Mouse (Mus musculus) forebrain, embryonic 16.5 days (tissue): Measurements from ENCODE around the gene Napa. TPM values are rescaled to one million over a fixed set of nuclear protein-coding genes. Genes with fewer than 3 reads are reported as not detected.

Experiments
- ATAC-seq: fragments of 200-750 bp; cut with Nextera tagmentation; 2 replicates; pipeline ENCODE4 v1.8.0; 2017; ENCODE audit warnings: mild to moderate bottlenecking, moderate library complexity
- H3K27ac ChIP-seq: fragments of 300-500 bp; sonication (generic); 2 replicates; pipeline ENCODE4 v1.5.1; 2014; ENCODE audit warnings: low read length, control low read depth
- H3K27me3 ChIP-seq: fragments of 300-500 bp; sonication (generic); replicated peaks from 2 replicates; pipeline ENCODE4 v1.6.1; 2014; ENCODE audit warnings: low read length; ENCODE audit not compliant: control insufficient read depth, insufficient read depth
- H3K36me3 ChIP-seq: fragments of 300-500 bp; sonication (generic); 2 replicates; pipeline ENCODE4 v1.6.1; 2014; ENCODE audit not compliant: control insufficient read depth, insufficient read depth
- H3K4me1 ChIP-seq: fragments of 300-500 bp; sonication (generic); replicated peaks from 2 replicates; pipeline ENCODE4 v1.6.1; 2014; ENCODE audit warnings: low read length; ENCODE audit not compliant: control insufficient read depth, insufficient read depth
- H3K4me2 ChIP-seq: fragments of 300-500 bp; sonication (generic); 2 replicates; pipeline ENCODE4 v1.6.1; 2014; ENCODE audit warnings: mild to moderate bottlenecking, low read length, control low read depth
- H3K4me3 ChIP-seq: fragments of 300-500 bp; sonication (generic); replicated peaks from 2 replicates; pipeline ENCODE4 v1.5.1; 2014; ENCODE audit warnings: mild to moderate bottlenecking, low read length, control low read depth
- H3K9ac ChIP-seq: fragments of 300-500 bp; sonication (generic); replicated peaks from 2 replicates; pipeline ENCODE4 v1.6.1; 2014; ENCODE audit warnings: low read depth, low read length, control low read depth
- H3K9me3 ChIP-seq: fragments of 300-500 bp; sonication (generic); 2 replicates; pipeline ENCODE4 v1.6.1; 2016; ENCODE audit warnings: low read length; ENCODE audit not compliant: control insufficient read depth
- WGBS: fragments of 180-500 bp; shearing (Covaris S2); extraction: QIAGEN DNeasy Blood & Tissue Kit; methylation state at CpG from one replicate; pipeline ENCODE4 v1.1.7; 2014; 5-methylcytosine and 5-hydroxymethylcytosine counted together
- polyA plus RNA-seq: library from polyadenylated mRNA; unstranded; fragments of >200 nt; fragmentation: Nextera tagmentation; extraction: Ambion mirVana; gene quantifications from 2 replicates; pipeline ENCODE4 v1.2.1, GENCODE M21; 2015

Napa gene
- polyA plus RNA-seq, 1 experiment from 2014 or later: 220 TPM

- Histone ChIP-seq H3K27me3 (peaks cover under 1% of the 10 kb centered on the region), H3K4me1 (peaks cover 10% of the 10 kb centered on the region), H3K27ac (no peak overlapping the region), H3K9me3 (no peaks in the 10 kb centered on the region), H3K9ac (no peak overlapping the region), H3K4me2 (no peak overlapping the region), H3K36me3 (no peaks in the 10 kb centered on the region), H3K4me3 (no peak overlapping the region)
- ATAC-seq: no peak
- WGBS: 86% methylated on average over 6 of the region's 6 CpGs
Observed at GRCm38 (mm10) chr7:16055665-16056064, 42.6 kb upstream of the Napa start.

- 31% methylated on average over 5 of the region's 5 CpGs for WGBS
- no peak overlapping the region for H3K9ac ChIP-seq
- no peak for ATAC-seq
Observed at GRCm38 (mm10) chr7:16056459-16057135, 41.7 kb upstream of the Napa start.

GRCm38 (mm10) chr7:16057136-16057534 is 41.1 kb upstream of the Napa start:
- no peak overlapping the region for H3K27ac ChIP-seq
- no peak overlapping the region for H3K4me3 ChIP-seq
- 60% methylated on average over 2 of the region's 2 CpGs for WGBS
- no peak overlapping the region for H3K4me2 ChIP-seq
- no peak overlapping the region for H3K9ac ChIP-seq
- H3K9me3 ChIP-seq: peaks cover 6% of the 10 kb centered on the region; the same call in 1 of the 2 replicates
- H3K27me3 ChIP-seq: peaks cover 9% of the 10 kb centered on the region
- no peak for ATAC-seq
- H3K4me1 ChIP-seq: peaks cover 5% of the 10 kb centered on the region
- H3K36me3 ChIP-seq: no peaks in the 10 kb centered on the region

More at GRCm38 (mm10) chr7:16056459-16057135, 41.7 kb upstream of the Napa start:
- H3K4me3 ChIP-seq: no peak overlapping the region
- no peaks in the 10 kb centered on the region for H3K36me3 ChIP-seq
- peaks cover 10% of the 10 kb centered on the region for H3K4me1 ChIP-seq
- H3K4me2 ChIP-seq: no peak overlapping the region
- H3K9me3 ChIP-seq: peaks cover 5% of the 10 kb centered on the region; the same call in 1 of the 2 replicates
- H3K27me3 ChIP-seq: peaks cover 9% of the 10 kb centered on the region
- no peak overlapping the region for H3K27ac ChIP-seq

GRCm38 (mm10) chr7:16061219-16062098 is 36.8 kb upstream of the Napa start, which contains the start of gene Zfp541:
Gene Zfp541 (plus strand): TSS chr7:16061814.
- Histone ChIP-seq H3K9me3 (peaks cover 6% of the 10 kb centered on the region; the same call in 1 of the 2 replicates), H3K27ac (no peak within 1 kb of the TSS), H3K4me1 (no peaks in the 10 kb centered on the region; the same call in 1 of the 2 replicates), H3K4me3 (peak within 1 kb of the TSS; percentile 14; the same call in 1 of the 2 replicates), H3K9ac (no peak within 1 kb of the TSS), H3K4me2 (peak within 1 kb of the TSS; percentile 28), H3K27me3 (peaks cover 15% of the 10 kb centered on the region), H3K36me3 (no peaks in the 10 kb centered on the region)
- ATAC-seq: peak; percentile 33; the same call in 1 of the 2 replicates
- WGBS: 48% methylated on average over 68 of the region's 80 CpGs

- no peak overlapping the region for H3K9ac ChIP-seq
- H3K36me3 ChIP-seq: no peaks in the 10 kb centered on the region
- H3K4me1 ChIP-seq: no peaks in the 10 kb centered on the region; the same call in 1 of the 2 replicates
- WGBS: 78% methylated on average over 15 of the region's 15 CpGs
- no peak overlapping the region for H3K4me3 ChIP-seq
- H3K4me2 ChIP-seq: no peak overlapping the region; the same call in 1 of the 2 replicates
- H3K27ac ChIP-seq: no peak overlapping the region
- H3K9me3 ChIP-seq: peaks cover 6% of the 10 kb centered on the region; the same call in 1 of the 2 replicates
- peaks cover 15% of the 10 kb centered on the region for H3K27me3 ChIP-seq
- ATAC-seq: no peak
Observed at GRCm38 (mm10) chr7:16062099-16062420, 36.2 kb upstream of the Napa start.

- H3K4me2 ChIP-seq: no peak overlapping the region
- H3K27me3 ChIP-seq: peaks cover 15% of the 10 kb centered on the region
- H3K4me3 ChIP-seq: no peak overlapping the region
- no peaks in the 10 kb centered on the region for H3K36me3 ChIP-seq
- ATAC-seq: no peak
- WGBS: 33% methylated on average over 4 of the region's 4 CpGs
- H3K9ac ChIP-seq: no peak overlapping the region
- H3K27ac ChIP-seq: no peak overlapping the region
- H3K4me1 ChIP-seq: no peaks in the 10 kb centered on the region; the same call in 1 of the 2 replicates
- H3K9me3 ChIP-seq: peaks cover 6% of the 10 kb centered on the region; the same call in 1 of the 2 replicates
Observed at GRCm38 (mm10) chr7:16063490-16063889, 34.8 kb upstream of the Napa start.

- no peak for ATAC-seq
- no peak overlapping the region for H3K27ac ChIP-seq
- H3K9me3 ChIP-seq: no peaks in the 10 kb centered on the region
- H3K4me2 ChIP-seq: no peak overlapping the region
- H3K27me3 ChIP-seq: no peaks in the 10 kb centered on the region
- H3K36me3 ChIP-seq: no peaks in the 10 kb centered on the region
- H3K9ac ChIP-seq: no peak overlapping the region
- H3K4me3 ChIP-seq: no peak overlapping the region
- H3K4me1 ChIP-seq: no peaks in the 10 kb centered on the region
Observed at GRCm38 (mm10) chr7:16070846-16071245, 27.4 kb upstream of the Napa start.

GRCm38 (mm10) chr7:16071906-16072305 is 26.4 kb upstream of the Napa start:
- H3K4me3 ChIP-seq: no peak overlapping the region
- H3K4me1 ChIP-seq: no peaks in the 10 kb centered on the region
- no peaks in the 10 kb centered on the region for H3K36me3 ChIP-seq
- 85% methylated on average over 6 of the region's 6 CpGs for WGBS
- no peaks in the 10 kb centered on the region for H3K9me3 ChIP-seq
- no peaks in the 10 kb centered on the region for H3K27me3 ChIP-seq
- ATAC-seq: no peak
- H3K27ac ChIP-seq: no peak overlapping the region
- H3K9ac ChIP-seq: no peak overlapping the region
- no peak overlapping the region for H3K4me2 ChIP-seq

- no peak overlapping the region for H3K27ac ChIP-seq
- WGBS: 41% methylated on average over 1 of the region's 1 CpGs
Observed at GRCm38 (mm10) chr7:16079947-16080346, 18.3 kb upstream of the Napa start.

More at GRCm38 (mm10) chr7:16079947-16080346, 18.3 kb upstream of the Napa start:
- no peaks in the 10 kb centered on the region for H3K36me3 ChIP-seq
- ATAC-seq: no peak
- no peaks in the 10 kb centered on the region for H3K4me1 ChIP-seq
- H3K9ac ChIP-seq: no peak overlapping the region
- no peak overlapping the region for H3K4me3 ChIP-seq
- H3K4me2 ChIP-seq: no peak overlapping the region
- H3K27me3 ChIP-seq: no peaks in the 10 kb centered on the region
- no peaks in the 10 kb centered on the region for H3K9me3 ChIP-seq
